Mouse (Mus musculus): ENCODE measurements around the gene Htr5b. TPM values are rescaled to one million over a fixed set of nuclear protein-coding genes. Genes with fewer than 3 reads are reported as not detected.

The Htr5b gene
- polyA plus RNA-seq, 1 experiment from 2014 or later: not detected

GRCm38 (mm10) chr1:121471503-121471902 lies 56.8 kb downstream of the Htr5b start:
- H3K4me2 ChIP-seq (ENCODE audit: low read depth, low read length): no peak overlapping the region
- H3K9me3 ChIP-seq (ENCODE audit: control insufficient read depth, low read length): no peaks in the 10 kb centered on the region
- no peak overlapping the region for H3K27ac ChIP-seq (ENCODE audit: low read length)
- H3K36me3 ChIP-seq (ENCODE audit: control insufficient read depth, insufficient read depth, low read length): no peaks in the 10 kb centered on the region; the same call in 1 of the 2 replicates
- no peak overlapping the region for H3K4me3 ChIP-seq (ENCODE audit: low read length)
- H3K9ac ChIP-seq (ENCODE audit: low read length): no peak overlapping the region
- no peak for ATAC-seq (ENCODE audit: low read depth)
- no peaks in the 10 kb centered on the region for H3K27me3 ChIP-seq (ENCODE audit: control insufficient read depth, insufficient read depth, low read depth, low read length)
- no peaks in the 10 kb centered on the region; the same call in 1 of the 2 replicates for H3K4me1 ChIP-seq (replicated peaks; ENCODE audit: control insufficient read depth, insufficient read depth, low read length)
- 55% methylated on average over 5 of the region's 5 CpGs for WGBS

GRCm38 (mm10) chr1:121468271-121468670 lies 60.0 kb downstream of the Htr5b start:
- no peaks in the 10 kb centered on the region; the same call in 1 of the 2 replicates for H3K36me3 ChIP-seq (ENCODE audit: control insufficient read depth, insufficient read depth, low read length)
- H3K4me3 ChIP-seq (ENCODE audit: low read length): no peak overlapping the region
- WGBS: 81% methylated on average over 2 of the region's 2 CpGs
- no peak overlapping the region for H3K9ac ChIP-seq (ENCODE audit: low read length)
- H3K4me1 ChIP-seq (replicated peaks; ENCODE audit: control insufficient read depth, insufficient read depth, low read length): no peaks in the 10 kb centered on the region
- no peaks in the 10 kb centered on the region for H3K27me3 ChIP-seq (ENCODE audit: control insufficient read depth, insufficient read depth, low read depth, low read length)
- no peak overlapping the region for H3K27ac ChIP-seq (ENCODE audit: low read length)
- H3K9me3 ChIP-seq (ENCODE audit: control insufficient read depth, low read length): no peaks in the 10 kb centered on the region
- ATAC-seq (ENCODE audit: low read depth): no peak
- no peak overlapping the region for H3K4me2 ChIP-seq (ENCODE audit: low read depth, low read length)

GRCm38 (mm10) chr1:121466276-121466675 lies 62.0 kb downstream of the Htr5b start:
- H3K4me3 ChIP-seq (ENCODE audit: low read length): no peak overlapping the region
- no peak overlapping the region for H3K4me2 ChIP-seq (ENCODE audit: low read depth, low read length)
- ATAC-seq (ENCODE audit: low read depth): no peak; the same call in 1 of the 2 replicates
- no peaks in the 10 kb centered on the region for H3K9me3 ChIP-seq (ENCODE audit: control insufficient read depth, low read length)
- no peak overlapping the region for H3K27ac ChIP-seq (ENCODE audit: low read length)
- H3K36me3 ChIP-seq (ENCODE audit: control insufficient read depth, insufficient read depth, low read length): no peaks in the 10 kb centered on the region; the same call in 1 of the 2 replicates
- 84% methylated on average over 3 of the region's 3 CpGs for WGBS
- no peaks in the 10 kb centered on the region for H3K4me1 ChIP-seq (replicated peaks; ENCODE audit: control insufficient read depth, insufficient read depth, low read length)
- H3K27me3 ChIP-seq (ENCODE audit: control insufficient read depth, insufficient read depth, low read depth, low read length): no peaks in the 10 kb centered on the region
- no peak overlapping the region for H3K9ac ChIP-seq (ENCODE audit: low read length)

GRCm38 (mm10) chr1:121463806-121464205 lies 64.5 kb downstream of the Htr5b start:
- H3K9ac ChIP-seq (ENCODE audit: low read length): no peak overlapping the region
- H3K36me3 ChIP-seq (ENCODE audit: control insufficient read depth, insufficient read depth, low read length): no peaks in the 10 kb centered on the region; the same call in 1 of the 2 replicates
- no peaks in the 10 kb centered on the region for H3K4me1 ChIP-seq (replicated peaks; ENCODE audit: control insufficient read depth, insufficient read depth, low read length)
- no peak for ATAC-seq (ENCODE audit: low read depth)
- no peak overlapping the region for H3K4me3 ChIP-seq (ENCODE audit: low read length)
- no peak overlapping the region for H3K27ac ChIP-seq (ENCODE audit: low read length)
- 57% methylated on average over 7 of the region's 7 CpGs for WGBS
- H3K27me3 ChIP-seq (ENCODE audit: control insufficient read depth, insufficient read depth, low read depth, low read length): no peaks in the 10 kb centered on the region
- no peaks in the 10 kb centered on the region for H3K9me3 ChIP-seq (ENCODE audit: control insufficient read depth, low read length)
- H3K4me2 ChIP-seq (ENCODE audit: low read depth, low read length): no peak overlapping the region

GRCm38 (mm10) chr1:121462643-121463042 lies 65.6 kb downstream of the Htr5b start:
- no peaks in the 10 kb centered on the region; the same call in 1 of the 2 replicates for H3K36me3 ChIP-seq (ENCODE audit: control insufficient read depth, insufficient read depth, low read length)
- WGBS: 71% methylated on average over 1 of the region's 1 CpGs

GRCm38 (mm10) chr1:121461895-121462294 lies 66.4 kb downstream of the Htr5b start:
- 79% methylated on average over 7 of the region's 7 CpGs for WGBS
- Histone ChIP-seq H3K27me3 (ENCODE audit: control insufficient read depth, insufficient read depth, low read depth, low read length) (no peaks in the 10 kb centered on the region), H3K4me2 (ENCODE audit: low read depth, low read length) (no peak overlapping the region), H3K4me1 (replicated peaks; ENCODE audit: control insufficient read depth, insufficient read depth, low read length) (no peaks in the 10 kb centered on the region), H3K9ac (ENCODE audit: low read length) (no peak overlapping the region), H3K9me3 (ENCODE audit: control insufficient read depth, low read length) (no peaks in the 10 kb centered on the region), H3K36me3 (ENCODE audit: control insufficient read depth, insufficient read depth, low read length) (no peaks in the 10 kb centered on the region; the same call in 1 of the 2 replicates), H3K4me3 (ENCODE audit: low read length) (no peak overlapping the region), H3K27ac (ENCODE audit: low read length) (no peak overlapping the region)
- ATAC-seq (ENCODE audit: low read depth): no peak

More at GRCm38 (mm10) chr1:121462643-121463042, 65.6 kb downstream of the Htr5b start:
- H3K9me3 ChIP-seq (ENCODE audit: control insufficient read depth, low read length): no peaks in the 10 kb centered on the region
- no peak overlapping the region for H3K9ac ChIP-seq (ENCODE audit: low read length)
- no peak overlapping the region for H3K4me3 ChIP-seq (ENCODE audit: low read length)
- H3K27me3 ChIP-seq (ENCODE audit: control insufficient read depth, insufficient read depth, low read depth, low read length): no peaks in the 10 kb centered on the region
- no peaks in the 10 kb centered on the region for H3K4me1 ChIP-seq (replicated peaks; ENCODE audit: control insufficient read depth, insufficient read depth, low read length)
- no peak overlapping the region for H3K4me2 ChIP-seq (ENCODE audit: low read depth, low read length)
- no peak for ATAC-seq (ENCODE audit: low read depth)
- no peak overlapping the region for H3K27ac ChIP-seq (ENCODE audit: low read length)

- no peak overlapping the region for H3K4me2 ChIP-seq (ENCODE audit: low read depth, low read length)
- H3K9ac ChIP-seq (ENCODE audit: low read length): no peak overlapping the region
- no peak for ATAC-seq (ENCODE audit: low read depth)
- H3K27ac ChIP-seq (ENCODE audit: low read length): no peak overlapping the region
- no peaks in the 10 kb centered on the region for H3K27me3 ChIP-seq (ENCODE audit: control insufficient read depth, insufficient read depth, low read depth, low read length)
- H3K36me3 ChIP-seq (ENCODE audit: control insufficient read depth, insufficient read depth, low read length): no peaks in the 10 kb centered on the region
- no peaks in the 10 kb centered on the region for H3K4me1 ChIP-seq (replicated peaks; ENCODE audit: control insufficient read depth, insufficient read depth, low read length)
- H3K9me3 ChIP-seq (ENCODE audit: control insufficient read depth, low read length): no peaks in the 10 kb centered on the region
- 65% methylated on average over 6 of the region's 6 CpGs for WGBS
- no peak overlapping the region for H3K4me3 ChIP-seq (ENCODE audit: low read length)
Measured at GRCm38 (mm10) chr1:121460077-121460476, 68.2 kb downstream of the Htr5b start.

Other genes starting within 250 kb of the Htr5b start
- 34.3 and 38.3 TPM in 2 replicates for gene Insig2, start 195.9 kb downstream of the Htr5b start, polyA plus RNA-seq (2015; fragmentation: Nextera tagmentation; extraction: Ambion mirVana)
- gene Ccdc93, start 97.4 kb downstream of the Htr5b start, polyA plus RNA-seq (2015; fragmentation: Nextera tagmentation; extraction: Ambion mirVana): 9.4 and 10.1 TPM in 2 replicates
- 44.9 and 52.5 TPM in 2 replicates for gene Ddx18, start 39.5 kb upstream of the Htr5b start, polyA plus RNA-seq (2015; fragmentation: Nextera tagmentation; extraction: Ambion mirVana)